Mouse (Mus musculus) lung, embryonic 16.5 days (tissue): ENCODE results near the gene Cdyl. TPM values are rescaled to one million over a fixed set of nuclear protein-coding genes. Genes with fewer than 3 reads are reported as not detected.

Experiments
- ATAC-seq: fragments of 200-750 bp; cut with Nextera tagmentation; 2 replicates; pipeline ENCODE4 v1.8.0; 2017; ENCODE audit warnings: low read depth, mild to moderate bottlenecking, moderate library complexity
- H3K27ac ChIP-seq: fragments of 300-500 bp; sonication (generic); 2 replicates; pipeline ENCODE4 v1.5.1; 2014; ENCODE audit warnings: mild to moderate bottlenecking, control low read depth, low read length
- H3K27me3 ChIP-seq: fragments of 300-500 bp; sonication (generic); 2 replicates; pipeline ENCODE4 v1.6.1; 2014; ENCODE audit warnings: low read depth, low read length, mixed read lengths; ENCODE audit not compliant: control insufficient read depth, insufficient read depth
- H3K36me3 ChIP-seq: fragments of 300-500 bp; sonication (generic); 2 replicates; pipeline ENCODE4 v1.6.1; 2014; ENCODE audit warnings: low read length; ENCODE audit not compliant: control insufficient read depth, insufficient read depth
- H3K4me1 ChIP-seq: fragments of 300-500 bp; sonication (generic); replicated peaks from 2 replicates; pipeline ENCODE4 v1.6.1; 2014; ENCODE audit warnings: low read length, mixed read lengths; ENCODE audit not compliant: control insufficient read depth, insufficient read depth
- H3K4me2 ChIP-seq: fragments of 300-500 bp; sonication (generic); 2 replicates; pipeline ENCODE4 v1.6.1; 2014; ENCODE audit warnings: low read depth, low read length, control low read depth
- H3K4me3 ChIP-seq: fragments of 300-500 bp; sonication (generic); 2 replicates; pipeline ENCODE4 v1.5.1; 2014; ENCODE audit warnings: mild to moderate bottlenecking, low read length, control low read depth
- H3K9ac ChIP-seq: fragments of 300-500 bp; sonication (generic); 2 replicates; pipeline ENCODE4 v1.6.1; 2014; ENCODE audit warnings: low read length, control low read depth
- H3K9me3 ChIP-seq: fragments of 300-500 bp; sonication (generic); 2 replicates; pipeline ENCODE4 v1.6.1; 2016; ENCODE audit warnings: low read length; ENCODE audit not compliant: control insufficient read depth
- WGBS: fragments of 180-500 bp; shearing (Covaris S2); extraction: QIAGEN DNeasy Blood & Tissue Kit; methylation state at CpG from one replicate; pipeline ENCODE4 v1.1.7; 2014; 5-methylcytosine and 5-hydroxymethylcytosine counted together
- polyA plus RNA-seq: library from polyadenylated mRNA; unstranded; fragments of >200 nt; fragmentation: Nextera tagmentation; extraction: Ambion mirVana; gene quantifications from 2 replicates; pipeline ENCODE4 v1.2.1, GENCODE M21; 2015

Gene Cdyl
- polyA plus RNA-seq, 1 experiment from 2014 or later = 7.4 TPM

- no peak overlapping the region for H3K27ac ChIP-seq
- H3K36me3 ChIP-seq = peaks cover under 1% of the 10 kb centered on the region
- H3K9ac ChIP-seq = no peak overlapping the region
- H3K4me1 ChIP-seq = 0 out of 2 replicates have a peak, but pooled peaks cover under 1% of the 10 kb centered on the region
- no peak overlapping the region for H3K4me3 ChIP-seq
- H3K27me3 ChIP-seq = no peaks in the 10 kb centered on the region
- H3K4me2 ChIP-seq = no peak overlapping the region
- 71% methylated on average over 5 of the region's 5 CpGs for WGBS
- ATAC-seq = no peak
- H3K9me3 ChIP-seq = no peaks in the 10 kb centered on the region
Measured at GRCm38 (mm10) chr13:35879519-35879918, 219.9 kb downstream of the Cdyl start.

- Histone ChIP-seq H3K4me2 (no peak overlapping the region), H3K9ac (no peak overlapping the region), H3K36me3 (no peaks in the 10 kb centered on the region), H3K4me3 (no peak overlapping the region), H3K27ac (no peak overlapping the region), H3K9me3 (no peaks in the 10 kb centered on the region), H3K27me3 (no peaks in the 10 kb centered on the region), H3K4me1 (peaks cover 2% of the 10 kb centered on the region; the same call in 1 of the 2 replicates)
- WGBS = 69% methylated on average over 6 of the region's 6 CpGs
- ATAC-seq = no peak
Measured at GRCm38 (mm10) chr13:35880555-35881046, 221.0 kb downstream of the Cdyl start.

- peak; percentile 23; the same call in 1 of the 2 replicates for ATAC-seq
- no peak overlapping the region for H3K27ac ChIP-seq
- no peaks in the 10 kb centered on the region for H3K27me3 ChIP-seq
- H3K4me2 ChIP-seq = peak overlapping the region; percentile 22; the same call in 1 of the 2 replicates
- peak overlapping the region; percentile 20; the same call in 1 of the 2 replicates for H3K9ac ChIP-seq
- H3K9me3 ChIP-seq = no peaks in the 10 kb centered on the region
- no peaks in the 10 kb centered on the region for H3K36me3 ChIP-seq
- H3K4me3 ChIP-seq = 0 out of 2 replicates have a peak overlapping the region, but pooled peaks have one; percentile 14
- peaks cover 5% of the 10 kb centered on the region; the same call in 1 of the 2 replicates for H3K4me1 ChIP-seq
- 20% methylated on average over 15 of the region's 15 CpGs for WGBS
Measured at GRCm38 (mm10) chr13:35886121-35886725, 226.6 kb downstream of the Cdyl start.

GRCm38 (mm10) chr13:35892866-35893265, 233.2 kb downstream of the Cdyl start:
- 75% methylated on average over 3 of the region's 3 CpGs for WGBS
- no peak overlapping the region for H3K4me2 ChIP-seq

GRCm38 (mm10) chr13:35905378-35905777, 245.7 kb downstream of the Cdyl start:
- Histone ChIP-seq H3K4me3 (peak overlapping the region; percentile 86), H3K27me3 (no peaks in the 10 kb centered on the region), H3K4me2 (peak overlapping the region; percentile 86), H3K36me3 (no peaks in the 10 kb centered on the region), H3K9me3 (no peaks in the 10 kb centered on the region), H3K4me1 (no peaks in the 10 kb centered on the region), H3K27ac (no peak overlapping the region), H3K9ac (peak overlapping the region; percentile 77)
- no peak for ATAC-seq
- 2% methylated on average over 13 of the region's 13 CpGs for WGBS

More at GRCm38 (mm10) chr13:35892866-35893265, 233.2 kb downstream of the Cdyl start:
- Histone ChIP-seq H3K4me3 (no peak overlapping the region), H3K36me3 (peaks cover 4% of the 10 kb centered on the region; the same call in 1 of the 2 replicates), H3K27ac (no peak overlapping the region), H3K9ac (no peak overlapping the region), H3K27me3 (no peaks in the 10 kb centered on the region), H3K4me1 (no peaks in the 10 kb centered on the region), H3K9me3 (no peaks in the 10 kb centered on the region)
- ATAC-seq = no peak

GRCm38 (mm10) chr13:35905879-35906481, 246.3 kb downstream of the Cdyl start, which contains the start of gene Rpp40:
Gene Rpp40, minus strand, starts transcription at chr13:35906359.
- Histone ChIP-seq H3K9me3 (no peaks in the 10 kb centered on the region), H3K27ac (no peak within 1 kb of the TSS), H3K27me3 (no peaks in the 10 kb centered on the region), H3K4me1 (no peaks in the 10 kb centered on the region), H3K4me3 (peak within 1 kb of the TSS; percentile 86), H3K4me2 (peak within 1 kb of the TSS; percentile 86), H3K9ac (peak within 1 kb of the TSS; percentile 77), H3K36me3 (no peaks in the 10 kb centered on the region)
- ATAC-seq = peak; percentile 100
- under 1% methylated on average over 32 of the region's 35 CpGs for WGBS

GRCm38 (mm10) chr13:35911476-35911875, 251.8 kb downstream of the Cdyl start:
- no peak for ATAC-seq
- Histone ChIP-seq H3K27me3 (no peaks in the 10 kb centered on the region), H3K27ac (no peak overlapping the region), H3K9ac (no peak overlapping the region), H3K4me2 (no peak overlapping the region), H3K4me1 (no peaks in the 10 kb centered on the region), H3K9me3 (no peaks in the 10 kb centered on the region), H3K4me3 (no peak overlapping the region), H3K36me3 (no peaks in the 10 kb centered on the region)
- WGBS = 79% methylated on average over 1 of the region's 1 CpGs

Other genes with a start within 250 kb of the Cdyl start
- 13.8 and 14.4 TPM in 2 replicates for gene Rpp40, start 246.5 kb downstream of the Cdyl start, polyA plus RNA-seq